Mouse (Mus musculus) olfactory bulb, adult 2 months (tissue): ENCODE measurements around the gene Lsm4.

ENCODE experiments used
- CTCF ChIP-seq: fragments of 200-500 bp; IDR thresholded peaks from 2 replicates; pipeline ENCODE4 v1.5.1; 2012; ENCODE audit warnings: low read depth, mild to moderate bottlenecking, low read length, moderate library complexity; ENCODE audit not compliant: insufficient read depth
- POLR2A ChIP-seq: fragments of 200-500 bp; IDR thresholded peaks from 2 replicates; pipeline ENCODE4 v1.6.1; 2012; ENCODE audit warnings: mild to moderate bottlenecking, low read depth, low read length, moderate library complexity; ENCODE audit not compliant: insufficient read depth

GRCm38 (mm10) chr8:70679404-70679803 is 6.4 kb downstream of the Lsm4 start:
- TF ChIP-seq CTCF (no peak), POLR2A (no peak)
